Mouse (Mus musculus) fibroblast of lung, adult 2 months (primary cell): ENCODE measurements around the gene Olfr279.
"Not testable (repeated sequence)": the region's sequence is repeated elsewhere in the genome, so short reads cannot be mapped to it uniquely, and the experiment has no call there.

ENCODE experiments used
- DNase-seq: peaks from one replicate; pipeline ENCODE4 v3.0.0-alpha.2; 2011; ENCODE audit warnings: low read depth

Olfr279 gene

DNA sequence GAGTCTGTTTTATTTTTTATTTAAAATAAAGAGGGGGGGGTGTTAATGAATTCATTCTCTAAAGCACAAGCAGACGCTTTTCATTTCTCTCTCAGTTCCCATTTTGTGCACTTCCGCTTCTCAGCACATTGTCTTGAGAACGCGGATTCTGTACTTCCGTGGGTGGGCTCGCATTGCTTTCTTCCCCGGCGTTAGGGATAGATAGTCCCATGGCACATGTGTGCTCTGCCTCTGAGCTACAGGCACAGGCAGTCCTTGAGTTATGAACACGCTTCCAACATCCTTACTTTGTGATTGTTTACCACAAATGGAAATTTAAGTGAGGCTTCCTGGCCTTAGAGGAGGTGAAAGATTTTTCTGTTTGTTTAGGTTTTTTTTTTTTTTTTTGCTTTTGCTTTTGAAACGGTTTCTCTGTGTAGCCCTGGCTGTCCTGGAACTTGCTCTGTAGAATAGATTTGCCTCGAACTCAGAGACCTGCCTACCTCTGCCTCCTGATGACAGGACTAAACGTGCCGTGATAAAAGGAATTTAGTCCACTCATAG lies 19.3 kb downstream of the Olfr279 start:
- DNase-seq = no peak

DNA sequence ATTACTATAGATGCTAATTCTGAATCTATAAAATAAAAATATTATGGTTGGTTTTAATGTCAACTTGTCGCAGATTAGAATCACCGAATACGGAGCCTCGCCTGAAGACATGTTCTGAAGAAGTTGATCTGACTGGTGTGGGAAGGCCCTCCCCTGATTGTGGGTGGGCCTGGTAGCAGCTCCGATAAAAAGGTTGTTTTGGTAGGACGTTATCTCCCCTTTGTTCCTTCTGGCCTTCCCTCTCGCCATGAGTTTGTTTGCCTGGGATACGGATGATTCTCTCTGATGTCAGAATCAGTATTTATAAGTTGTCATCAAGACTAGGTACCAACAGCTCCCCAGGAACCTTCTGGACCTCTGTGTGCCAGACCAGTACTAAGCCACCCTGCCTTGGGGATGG lies 20.0 kb downstream of the Olfr279 start:
- no peak for DNase-seq

DNA sequence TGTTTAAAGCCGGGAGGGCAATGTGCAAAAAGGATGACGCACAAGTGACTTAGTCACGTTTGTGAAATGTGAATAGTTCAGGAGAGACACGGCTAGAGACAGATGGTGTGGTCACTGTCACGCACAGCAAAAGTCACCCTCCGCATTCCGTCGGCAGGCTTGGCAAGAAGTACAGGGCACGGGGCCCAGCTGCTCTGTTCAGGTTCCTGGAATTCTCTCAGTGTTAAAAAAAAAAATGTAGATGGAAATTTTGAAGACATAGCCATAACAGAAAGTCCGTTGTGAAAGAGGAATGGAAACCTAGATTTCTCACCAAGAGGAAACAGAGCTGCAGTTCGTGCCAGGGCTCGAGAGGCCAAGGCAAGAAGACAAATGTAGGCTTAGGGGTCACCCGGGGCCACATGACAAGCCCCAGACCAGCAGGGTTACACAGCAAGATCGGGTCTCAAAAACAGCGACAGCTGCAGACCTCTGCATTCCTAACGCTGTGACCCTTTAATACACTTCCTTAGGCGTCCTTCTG lies 20.7 kb downstream of the Olfr279 start:
- DNase-seq = peak; percentile 87

DNA sequence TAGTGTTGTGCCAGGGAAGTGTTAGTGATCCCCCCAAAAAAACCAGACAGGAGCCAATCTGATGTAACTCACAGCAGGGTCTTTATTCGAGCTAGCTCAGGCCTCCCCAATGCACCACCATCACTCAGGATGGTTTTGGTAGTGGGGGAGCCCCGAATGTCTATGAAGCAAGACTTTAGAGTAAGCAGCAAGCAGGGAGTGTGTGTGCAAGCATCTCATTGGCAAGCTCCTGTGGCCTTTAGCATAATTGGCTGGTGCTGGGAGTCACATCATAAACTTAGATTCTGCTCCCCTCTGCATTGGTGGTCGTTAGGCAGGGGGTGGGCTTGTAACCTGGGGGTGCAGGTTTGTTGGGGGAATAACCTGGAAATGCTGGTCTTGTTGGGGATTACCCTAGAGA lies 21.5 kb downstream of the Olfr279 start:
- not testable (repeated sequence) for DNase-seq

DNA sequence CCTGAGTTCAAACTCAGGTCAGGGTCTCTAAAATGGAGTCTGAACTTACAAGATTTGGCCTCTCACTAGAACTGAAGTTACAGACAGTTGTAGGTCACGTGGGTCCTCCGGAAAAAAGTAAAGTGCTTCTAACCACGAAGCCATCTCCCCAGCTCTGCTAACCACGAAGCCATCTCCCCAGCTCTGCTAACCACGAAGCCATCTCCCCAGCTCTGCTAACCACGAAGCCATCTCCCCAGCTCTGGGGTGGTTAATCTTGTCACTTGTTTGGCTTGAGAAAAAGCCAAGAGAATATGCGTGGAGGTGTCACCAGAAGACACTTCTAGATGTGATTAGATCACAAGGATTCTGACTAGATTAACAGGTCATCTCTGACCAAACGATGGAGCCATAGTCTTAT lies 21.9 kb downstream of the Olfr279 start:
- no peak for DNase-seq

DNA sequence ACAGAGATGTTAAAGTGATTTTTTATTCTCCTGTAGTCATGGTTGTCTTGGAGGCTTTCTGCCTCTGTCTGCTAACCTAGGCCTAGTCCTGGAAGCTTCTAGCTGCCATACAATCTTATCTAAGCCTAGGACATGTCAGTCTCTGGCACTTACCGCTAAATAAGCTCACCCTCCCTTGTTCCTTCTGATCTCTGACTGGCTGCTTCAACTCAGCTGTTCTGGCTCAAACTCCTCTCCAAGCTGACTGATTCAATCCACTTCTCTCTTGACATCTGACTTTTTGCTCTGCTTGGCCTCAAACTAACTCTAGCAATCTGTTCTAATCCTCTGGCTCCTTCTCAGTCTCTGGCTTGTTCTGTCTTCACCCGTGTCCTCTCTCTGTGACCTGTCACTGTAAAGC lies 22.6 kb downstream of the Olfr279 start:
- not testable (repeated sequence) for DNase-seq

DNA sequence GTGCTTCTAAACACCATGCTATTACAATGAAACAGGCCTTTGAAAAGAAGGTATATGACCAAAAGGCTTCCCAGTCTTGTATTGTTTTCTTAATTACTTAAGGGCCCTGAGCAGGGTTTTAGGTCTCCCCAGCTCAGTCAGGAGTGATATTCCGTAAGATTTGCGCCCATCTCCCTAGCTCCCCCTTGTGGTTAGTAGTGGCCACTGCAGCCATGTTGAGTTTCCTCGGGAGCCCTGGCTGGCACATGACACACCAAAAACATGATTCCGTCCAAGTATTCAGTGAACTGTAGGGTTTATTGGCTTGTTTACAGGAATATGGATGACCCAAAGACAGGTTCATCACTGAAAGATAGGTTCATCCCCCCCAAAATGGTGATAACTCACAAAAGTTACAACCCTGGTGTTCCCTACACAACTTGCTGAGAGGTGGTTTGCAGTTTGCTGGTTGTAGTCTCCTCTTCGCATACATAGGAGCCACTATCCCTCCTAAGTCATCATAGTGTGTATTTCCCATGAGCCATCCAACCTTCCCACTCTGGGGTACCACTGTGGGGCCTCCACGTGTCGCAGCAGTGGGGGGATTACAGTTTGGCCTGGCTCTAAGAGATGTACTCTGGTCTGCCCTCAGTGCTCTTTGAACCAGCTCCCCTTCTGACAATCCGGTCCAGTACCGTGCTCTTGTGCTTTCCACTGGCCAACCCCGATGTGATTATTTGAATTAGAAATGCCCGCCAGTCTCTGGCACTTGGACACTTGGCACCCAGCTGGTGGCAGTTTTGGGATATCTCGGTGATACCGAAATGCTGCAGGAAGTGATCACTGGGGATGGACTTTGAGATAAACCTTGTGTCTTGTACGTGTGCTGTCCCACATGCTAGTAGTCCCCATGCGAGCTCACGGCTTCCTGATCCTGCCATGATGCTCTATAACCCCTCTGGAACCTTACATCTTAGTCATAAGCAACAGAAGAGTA lies 25.5 kb downstream of the Olfr279 start:
- DNase-seq = no peak

DNA sequence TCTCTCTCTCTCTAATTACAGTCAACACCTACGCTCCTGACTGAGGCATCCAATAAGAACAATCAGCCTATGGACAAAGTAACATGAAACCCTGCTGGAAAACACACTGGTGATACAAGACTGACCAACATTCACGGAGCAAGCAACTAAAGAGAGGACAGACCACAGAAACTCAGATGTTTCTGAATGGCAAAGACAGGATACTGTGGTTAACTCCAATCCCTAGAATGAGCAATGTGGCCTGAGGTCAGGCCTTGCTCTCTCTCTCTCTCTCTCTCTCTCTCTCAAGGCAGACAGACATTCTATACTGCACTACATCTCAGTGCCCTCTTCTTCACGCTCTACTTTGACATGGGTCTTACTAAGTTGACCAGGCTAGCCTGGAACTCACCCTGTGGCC lies 29.0 kb downstream of the Olfr279 start:
- DNase-seq = no peak

DNA sequence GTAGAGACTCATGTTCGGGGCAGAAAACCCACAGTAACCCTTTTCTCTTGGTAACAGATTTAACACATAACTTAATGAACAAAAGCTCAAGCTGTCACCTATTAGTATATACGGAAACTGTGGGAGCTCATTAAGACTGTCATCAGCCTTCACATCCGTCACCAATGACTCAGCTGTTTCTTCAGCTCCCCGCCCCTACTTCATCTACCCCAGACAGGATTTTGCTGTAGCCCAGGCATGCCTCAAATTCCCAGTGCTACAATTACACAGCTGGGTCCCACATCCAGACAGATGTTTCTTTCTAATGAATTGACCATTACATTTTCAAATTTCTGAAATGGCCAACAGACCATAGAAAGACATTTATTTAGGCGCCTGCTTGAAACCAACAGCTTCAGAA lies 33.9 kb downstream of the Olfr279 start:
- peak; percentile 78 for DNase-seq

DNA sequence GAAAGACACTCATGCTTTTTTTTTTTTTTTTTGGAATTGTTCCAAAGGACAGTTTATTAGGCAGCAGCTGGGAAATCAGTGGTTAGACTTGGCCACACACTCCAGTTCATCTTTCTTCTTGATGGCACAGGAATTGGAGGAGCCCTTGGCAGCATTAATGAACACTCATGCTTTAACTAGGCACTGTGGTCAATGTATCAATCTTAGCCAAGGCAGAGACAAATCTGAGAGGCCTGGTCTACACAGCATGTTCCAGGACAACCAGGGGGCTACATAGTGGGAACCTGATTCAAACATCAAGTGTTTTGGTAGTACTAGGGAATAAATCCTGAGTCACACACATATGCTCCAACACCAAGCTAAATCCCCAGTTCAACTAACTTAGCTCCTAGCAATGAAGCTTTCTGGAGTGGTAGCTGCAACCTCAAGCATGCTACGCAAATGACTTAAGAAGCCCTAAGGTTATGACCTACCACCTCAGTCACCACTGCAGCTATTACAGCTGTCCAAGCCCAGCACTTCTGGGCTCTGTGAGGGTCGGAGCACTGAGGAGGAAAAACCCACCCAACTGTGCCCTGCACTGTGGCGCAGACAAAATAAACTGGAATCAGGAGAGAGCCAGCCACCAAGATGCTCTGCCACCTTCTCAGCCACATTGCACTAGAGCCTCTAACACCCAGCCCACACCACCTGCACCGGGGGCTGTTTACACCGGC lies 35.0 kb downstream of the Olfr279 start:
- peak; percentile 57 for DNase-seq

DNA sequence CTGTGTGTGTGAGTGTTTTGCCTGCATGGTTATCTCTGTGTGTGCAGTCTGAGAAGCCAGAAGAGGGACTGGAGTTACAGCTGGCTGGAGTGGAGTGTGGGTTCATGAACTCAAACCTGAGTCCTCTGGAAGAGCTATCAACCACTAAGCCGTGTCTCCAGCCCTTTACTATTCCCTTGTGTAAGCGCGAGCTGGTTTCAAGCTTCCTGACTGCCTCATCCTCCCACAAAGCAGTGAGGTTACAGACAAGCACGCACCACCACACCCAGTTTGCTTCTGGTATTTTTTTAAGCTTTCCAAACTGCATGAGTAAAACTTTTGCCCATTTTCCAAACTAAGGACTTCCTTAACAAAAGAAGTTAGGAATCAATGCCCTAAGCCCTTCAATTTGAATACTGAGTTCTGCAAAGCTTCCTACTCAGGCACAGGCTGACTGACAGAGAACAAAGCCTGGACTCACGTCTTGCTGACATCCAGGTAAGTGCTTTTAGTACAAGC lies 35.9 kb downstream of the Olfr279 start:
- DNase-seq = no peak

DNA sequence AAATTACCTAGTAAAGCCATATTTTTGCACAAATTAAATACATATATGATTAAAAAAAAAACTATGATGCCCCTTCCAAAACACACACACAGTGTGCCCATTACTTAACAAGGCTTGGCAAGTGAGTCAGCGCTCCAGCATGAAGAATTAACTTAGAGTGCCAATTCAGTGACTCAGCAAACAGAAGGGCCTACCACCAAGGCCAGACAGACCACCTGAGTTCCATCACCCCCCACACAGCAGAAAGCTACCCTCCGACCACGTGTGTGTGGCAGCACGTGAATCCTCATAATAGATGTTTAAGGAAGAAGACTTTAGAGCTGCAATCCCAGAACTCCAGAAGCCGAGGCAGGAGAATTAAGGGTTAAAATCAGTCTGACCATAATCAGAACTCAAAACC lies 40.1 kb downstream of the Olfr279 start:
- peak; percentile 73 for DNase-seq

DNA sequence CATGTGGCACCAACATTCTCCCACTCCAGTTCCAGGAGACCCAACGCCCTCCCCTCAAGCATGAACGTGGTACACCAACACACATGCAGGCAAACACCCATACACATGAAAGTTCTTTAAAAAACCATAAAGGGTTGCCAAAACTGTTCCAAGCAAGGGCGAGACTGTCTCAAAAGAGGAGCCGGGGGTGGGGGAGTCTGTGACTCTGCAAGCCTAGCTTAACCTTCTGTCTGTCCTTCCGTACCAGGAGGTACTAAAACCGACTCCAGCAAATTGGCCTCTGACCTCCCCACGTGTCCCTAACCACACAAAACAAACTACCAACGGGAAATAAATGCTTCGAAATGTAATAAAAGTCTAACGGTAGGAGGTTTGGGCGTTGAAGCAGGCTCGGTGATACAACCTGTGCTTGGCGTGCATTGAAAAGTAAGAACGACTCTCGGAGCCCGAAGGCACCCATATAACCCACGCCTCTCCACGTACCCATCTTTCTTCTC lies 40.9 kb downstream of the Olfr279 start:
- no peak for DNase-seq

DNA sequence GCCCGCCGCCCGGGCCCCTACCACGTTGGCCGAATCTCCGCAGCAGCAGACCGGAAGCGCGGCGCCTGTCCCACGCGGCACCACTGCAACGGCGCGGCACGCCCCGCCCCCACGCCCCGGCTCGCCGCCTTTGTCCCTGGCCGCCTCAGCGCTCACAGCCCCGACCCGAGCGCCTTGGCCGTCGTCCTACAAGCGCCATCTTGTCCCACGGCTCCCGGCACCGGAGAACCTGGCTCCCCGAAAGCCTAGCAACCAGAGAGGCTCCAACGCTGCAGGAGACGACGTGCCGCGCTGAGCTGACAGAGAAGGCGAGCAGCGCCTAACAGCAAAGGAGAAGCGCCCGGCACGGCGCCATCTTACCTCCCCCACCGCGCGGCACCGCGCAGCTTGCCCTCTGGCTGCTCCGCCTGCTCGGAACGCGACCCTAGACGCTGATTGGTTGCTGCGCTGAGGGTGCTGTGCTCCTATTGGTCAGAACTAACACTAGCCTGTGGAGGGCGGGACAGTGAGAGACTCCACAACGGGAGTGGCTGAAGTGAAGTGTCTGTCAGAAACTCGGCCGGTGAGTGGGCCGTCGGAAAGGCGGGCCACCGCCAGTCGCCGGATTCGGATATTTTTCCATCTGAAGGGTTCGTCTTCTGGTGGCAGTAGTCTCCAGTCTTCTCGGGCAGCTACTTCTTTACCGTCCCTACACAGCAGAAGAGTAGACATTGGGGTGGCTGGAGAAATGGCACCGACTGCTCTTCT lies 41.9 kb downstream of the Olfr279 start, which contains the start of gene Kansl2:
Kansl2 (minus strand) TSS at position 384 of the 747 bp plus-strand sequence.
- peak; percentile 99 for DNase-seq

DNA sequence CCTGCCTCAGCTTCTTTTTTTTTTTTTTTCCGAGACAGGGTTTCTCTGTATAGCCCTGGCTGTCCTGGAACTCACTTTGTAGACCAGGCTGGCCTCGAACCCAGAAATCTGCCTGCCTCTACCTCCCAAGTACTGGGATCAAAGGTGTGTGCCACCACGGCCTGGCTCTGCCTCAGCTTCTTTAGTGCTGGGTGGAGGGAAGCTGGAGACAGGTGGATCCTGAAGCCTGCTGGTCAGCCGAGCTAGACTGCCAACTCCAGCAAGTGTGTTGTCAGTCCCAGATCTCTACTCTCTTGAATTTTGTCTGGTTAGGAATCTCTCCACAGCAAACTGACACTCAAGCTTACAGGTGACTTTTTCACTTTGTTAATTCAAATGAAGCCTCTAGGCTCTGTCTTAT lies 43.7 kb downstream of the Olfr279 start:
- no peak for DNase-seq

DNA sequence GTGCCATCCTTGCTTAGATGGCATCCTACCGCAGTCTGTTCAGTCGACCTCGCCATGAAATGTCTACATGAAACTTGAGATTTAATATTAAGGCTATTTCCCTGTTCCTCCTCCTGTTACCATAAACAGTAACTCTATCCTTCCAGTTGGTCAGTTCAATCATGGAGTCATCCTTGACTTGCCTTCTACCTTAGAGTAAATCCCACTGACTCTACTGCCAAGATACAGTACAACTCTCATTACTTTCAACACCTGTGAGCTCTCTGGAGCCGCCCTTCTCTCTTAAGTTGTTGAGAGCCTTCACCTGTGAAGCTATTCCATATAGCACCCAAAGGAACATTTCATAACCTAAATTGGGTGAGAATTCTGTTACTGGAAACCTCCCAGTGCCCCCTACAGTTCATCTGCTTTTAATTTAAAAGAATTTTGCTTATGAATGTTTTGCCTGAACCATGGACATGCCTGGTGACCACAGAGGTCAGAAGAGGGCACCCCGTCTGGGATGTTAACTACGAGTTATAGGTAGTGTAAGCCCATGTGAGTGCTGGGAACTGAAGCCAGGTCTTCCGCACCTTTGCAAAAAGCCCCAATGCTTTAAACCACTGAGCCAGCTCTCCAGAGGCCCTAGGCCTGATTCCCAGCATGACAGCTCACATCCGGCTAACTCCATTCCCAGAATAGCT lies 44.8 kb downstream of the Olfr279 start:
- DNase-seq = peak; percentile 29

DNA sequence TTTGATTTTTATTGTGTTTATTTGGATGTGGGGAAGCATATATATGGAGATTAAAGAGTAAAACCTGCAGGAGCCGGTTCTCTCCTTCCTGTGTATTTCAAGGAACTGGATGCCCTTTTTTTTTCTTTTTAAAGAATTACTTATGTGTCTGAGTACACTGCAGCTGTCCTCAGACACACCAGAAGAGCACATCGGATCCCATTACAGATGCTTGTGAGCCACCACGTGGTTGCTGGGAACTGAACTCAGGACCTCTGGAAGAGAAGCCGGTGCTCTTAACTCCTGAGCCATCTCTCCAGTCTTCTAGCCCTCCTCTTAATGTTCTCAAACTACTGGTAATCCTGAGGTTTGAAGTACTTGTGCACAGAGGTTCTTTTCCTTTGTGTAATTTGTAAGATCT lies 45.7 kb downstream of the Olfr279 start:
- no peak for DNase-seq

DNA sequence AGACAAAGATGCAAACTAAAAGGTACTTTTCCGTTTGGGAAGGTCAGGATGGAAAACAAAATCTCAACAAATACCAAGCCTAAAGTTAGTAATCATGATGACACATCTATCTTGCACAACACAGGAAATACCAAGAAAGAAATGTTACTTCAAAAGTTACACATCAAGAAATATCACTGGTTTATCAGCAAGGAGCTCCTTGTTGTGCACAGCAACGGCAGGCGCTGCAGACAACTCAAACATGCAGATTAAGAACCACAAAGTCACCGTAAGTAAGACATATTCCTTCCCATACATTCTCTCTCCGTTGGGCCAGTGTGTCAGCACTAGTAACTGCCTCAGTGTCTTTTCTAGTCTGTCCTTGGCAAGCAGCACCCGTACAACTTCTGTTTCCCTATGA lies 48.9 kb downstream of the Olfr279 start:
- peak; percentile 9 for DNase-seq

DNA sequence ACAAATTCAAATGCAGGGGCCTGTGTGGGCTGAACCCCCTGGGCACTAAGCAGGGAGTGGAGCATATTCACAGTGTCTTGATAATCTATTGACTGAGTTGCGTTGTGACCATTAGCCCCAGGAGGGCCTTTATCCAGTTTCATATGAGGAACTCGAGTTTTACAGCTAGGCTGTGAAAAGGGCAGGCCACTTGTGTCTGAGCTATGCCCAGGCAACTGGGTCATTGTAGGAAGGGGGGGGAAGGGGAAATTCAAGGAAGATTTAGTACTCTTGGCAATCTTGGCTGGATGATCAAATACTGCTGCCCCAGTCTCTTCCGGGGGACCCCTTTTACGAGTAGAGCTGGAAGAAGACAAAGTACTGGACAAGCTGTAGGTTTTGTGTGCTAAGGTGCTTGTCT lies 51.1 kb downstream of the Olfr279 start:
- no peak for DNase-seq

DNA sequence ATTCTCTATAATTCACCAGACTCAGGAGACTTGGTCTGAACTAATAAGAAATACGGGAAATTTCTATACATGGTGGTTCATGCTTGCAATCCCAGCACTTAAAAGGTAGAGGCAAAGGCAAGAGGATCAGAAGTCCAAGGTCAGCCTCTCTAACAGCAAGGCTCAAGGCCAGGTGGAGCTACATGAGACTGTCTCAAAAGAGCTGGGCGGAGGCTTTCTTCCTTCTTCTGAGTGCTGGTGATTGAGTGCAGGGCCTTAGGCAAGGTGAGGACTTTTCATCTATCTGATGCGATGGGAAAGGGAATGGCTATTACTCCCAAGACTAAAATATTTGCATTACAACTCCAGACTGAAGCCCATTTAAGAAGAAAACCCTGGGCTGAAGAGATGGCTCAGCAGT lies 52.9 kb downstream of the Olfr279 start:
- DNase-seq = no peak

DNA sequence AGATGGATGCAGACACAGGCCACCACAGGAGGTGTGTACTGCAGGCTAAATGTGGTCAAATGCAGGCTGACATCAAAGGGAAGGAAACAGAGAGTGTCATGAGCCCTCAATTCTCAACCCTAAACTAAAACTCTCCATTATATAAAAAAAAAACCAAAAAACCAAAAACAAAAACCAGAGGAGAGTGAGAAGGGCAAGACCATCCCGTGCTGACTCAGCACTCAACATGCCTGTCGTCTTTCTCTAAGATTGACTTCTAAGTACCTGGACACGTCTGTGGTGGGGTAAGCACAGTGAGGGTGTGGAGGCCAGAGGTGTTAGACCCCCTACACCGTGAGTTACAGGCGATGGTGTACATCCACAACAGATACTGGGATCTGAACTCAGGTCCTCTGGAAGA lies 54.6 kb downstream of the Olfr279 start:
- no peak for DNase-seq
